Mouse (Mus musculus): ENCODE measurements around the gene Mecom.

DNA sequence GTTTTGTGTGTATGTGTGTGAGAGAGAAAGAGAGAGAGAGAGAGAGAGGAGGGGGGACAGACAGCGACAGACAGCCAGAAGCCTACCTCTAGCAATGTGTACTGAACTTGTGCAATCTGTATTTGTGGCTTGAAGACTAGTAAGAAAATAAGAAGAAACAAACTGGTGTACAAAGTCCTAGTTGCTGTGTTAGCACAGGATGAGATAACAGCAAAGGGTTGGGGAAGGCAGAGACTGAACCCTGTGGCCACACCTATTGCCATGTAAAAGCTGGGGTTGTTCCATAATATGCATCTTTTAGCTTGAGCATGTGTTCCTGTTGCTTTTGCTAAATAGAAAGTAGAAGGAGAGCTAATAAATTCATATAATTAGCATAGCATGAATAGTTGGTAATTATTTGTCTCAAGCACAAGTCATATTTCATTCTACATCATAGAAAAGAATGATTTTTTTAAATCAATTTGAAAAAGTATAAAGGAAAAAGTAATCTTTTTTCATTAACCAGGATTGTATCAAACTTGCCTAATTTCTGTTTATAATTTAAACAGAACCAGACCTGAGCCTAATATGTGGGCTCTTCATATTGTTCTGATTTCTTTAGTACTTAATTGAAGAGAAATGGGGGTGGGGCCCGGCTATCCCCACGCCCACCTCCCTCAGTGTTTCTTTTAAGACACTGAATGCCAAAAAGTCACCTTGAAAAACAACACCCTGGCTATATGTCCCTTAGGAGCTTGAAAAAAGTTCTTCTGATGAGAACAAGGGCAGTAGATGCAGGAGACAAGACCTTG, 379.2 kb downstream of the Mecom start:
- TF ChIP-seq CTCF (IDR thresholded peaks at IDR 0.05; ENCODE audit: low read depth, low read length) (no peak), POLR2A (IDR thresholded peaks at IDR 0.05; ENCODE audit: borderline replicate concordance, low read depth, low read length) (no peak)
